Mouse (Mus musculus): ENCODE data around the gene Nme3. TPM values are rescaled to one million over a fixed set of nuclear protein-coding genes. Genes with fewer than 3 reads are reported as not detected.

Nme3 gene
- polyA plus RNA-seq, 1 experiment from 2014 or later = 49.7 TPM

GRCm38 (mm10) chr17:24894995-24895547 lies 1.2 kb upstream of the Nme3 start, which contains the start of the genes Eme2 and Mrps34:
Gene Eme2, minus strand, starts transcription at chr17:24895087.
Gene Mrps34, plus strand, starts transcription at chr17:24895116.
- H3K36me3 ChIP-seq (ENCODE audit: control insufficient read depth, insufficient read depth, low read length) = peaks cover 16% of the 10 kb centered on the region
- peaks cover 5% of the 10 kb centered on the region; the same call in 1 of the 2 replicates for H3K4me1 ChIP-seq (replicated peaks; ENCODE audit: control insufficient read depth, insufficient read depth, low read length)
- DNase-seq (ENCODE audit: low spot score) (peak; percentile 91), ATAC-seq (ENCODE audit: low FRiP score) (peak; percentile 56)
- no peaks in the 10 kb centered on the region for H3K27me3 ChIP-seq (ENCODE audit: control insufficient read depth, insufficient read depth, low read length)
- under 1% methylated on average over 62 of the region's 62 CpGs for WGBS
- peak within 1 kb of the TSS; percentile 87 for H3K9ac ChIP-seq (ENCODE audit: low read depth, low read length)
- peak within 1 kb of the TSS; percentile 78 for H3K27ac ChIP-seq (ENCODE audit: low read depth, low read length)
- H3K4me3 ChIP-seq (ENCODE audit: low read depth, low read length) = peak within 1 kb of the TSS; percentile 82
- peak within 1 kb of the TSS; percentile 77 for H3K4me2 ChIP-seq (replicated peaks; ENCODE audit: low read depth, low read length)
- H3K9me3 ChIP-seq (ENCODE audit: control insufficient read depth, low read length) = no peaks in the 10 kb centered on the region

DNA sequence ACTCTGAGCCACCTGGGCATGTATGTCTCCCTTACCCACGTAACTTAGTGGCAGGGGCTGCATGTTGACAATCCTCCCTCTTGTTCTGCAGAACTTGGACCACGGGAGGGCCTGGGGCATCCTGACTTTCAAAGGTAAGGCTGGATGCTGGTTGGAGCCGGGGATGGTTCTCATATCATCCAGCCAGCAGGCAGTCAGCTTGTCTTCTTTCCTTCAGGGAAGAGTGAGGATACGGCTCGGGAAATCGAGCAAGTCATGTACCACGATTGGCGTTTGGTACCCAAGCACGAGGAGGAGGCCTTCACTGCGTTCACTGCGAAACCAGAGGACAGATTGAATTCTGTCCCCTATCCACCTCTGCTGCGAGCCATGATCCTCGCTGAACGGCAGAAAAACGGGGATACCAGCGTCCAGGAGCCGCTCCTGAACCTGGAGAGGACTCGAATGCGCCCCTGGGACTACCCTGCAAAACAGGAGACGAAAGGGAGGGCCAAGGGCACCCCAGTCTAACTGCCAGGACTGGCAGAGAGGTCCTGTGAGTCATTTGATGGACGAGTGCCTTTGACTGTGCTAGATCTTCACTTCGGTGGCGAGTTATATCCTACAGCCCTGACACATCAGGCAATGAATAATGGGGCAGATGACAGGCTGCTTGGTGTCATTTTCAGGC lies 594 bp upstream of the Nme3 start:
- H3K27ac ChIP-seq (ENCODE audit: low read depth, low read length) = peak overlapping the region; percentile 78
- H3K4me3 ChIP-seq (ENCODE audit: low read depth, low read length) = peak overlapping the region; percentile 82
- H3K9ac ChIP-seq (ENCODE audit: low read depth, low read length) = peak overlapping the region; percentile 87
- H3K4me1 ChIP-seq (replicated peaks; ENCODE audit: control insufficient read depth, insufficient read depth, low read length) = peaks cover 5% of the 10 kb centered on the region; the same call in 1 of the 2 replicates
- peaks cover 21% of the 10 kb centered on the region for H3K36me3 ChIP-seq (ENCODE audit: control insufficient read depth, insufficient read depth, low read length)
- H3K27me3 ChIP-seq (ENCODE audit: control insufficient read depth, insufficient read depth, low read length) = no peaks in the 10 kb centered on the region
- DNase-seq (ENCODE audit: low spot score) (no peak), ATAC-seq (ENCODE audit: low FRiP score) (no peak)
- no peaks in the 10 kb centered on the region for H3K9me3 ChIP-seq (ENCODE audit: control insufficient read depth, low read length)
- peak overlapping the region; percentile 77 for H3K4me2 ChIP-seq (replicated peaks; ENCODE audit: low read depth, low read length)
- 12% methylated on average over 23 of the region's 23 CpGs for WGBS

DNA sequence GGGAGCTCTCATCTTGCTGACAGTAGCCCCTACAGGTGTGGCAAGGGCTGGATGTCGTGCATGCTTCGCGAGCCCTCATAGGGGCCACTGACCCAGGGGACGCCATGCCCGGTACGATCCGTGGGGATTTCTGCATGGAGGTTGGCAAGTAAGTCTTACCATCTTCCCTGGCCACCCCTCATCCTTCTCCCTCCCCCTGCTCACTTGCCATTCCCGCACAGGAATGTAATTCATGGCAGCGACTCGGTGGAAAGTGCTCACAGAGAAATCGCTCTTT lies 631 bp downstream of the Nme3 start:
- Histone ChIP-seq H3K36me3 (ENCODE audit: control insufficient read depth, insufficient read depth, low read length) (peaks cover 30% of the 10 kb centered on the region), H3K9ac (ENCODE audit: low read depth, low read length) (peak overlapping the region; percentile 86), H3K27ac (ENCODE audit: low read depth, low read length) (peak overlapping the region; percentile 76), H3K4me1 (replicated peaks; ENCODE audit: control insufficient read depth, insufficient read depth, low read length) (peaks cover 5% of the 10 kb centered on the region; the same call in 1 of the 2 replicates), H3K4me2 (replicated peaks; ENCODE audit: low read depth, low read length) (peak overlapping the region; percentile 77), H3K9me3 (ENCODE audit: control insufficient read depth, low read length) (no peaks in the 10 kb centered on the region), H3K4me3 (ENCODE audit: low read depth, low read length) (peak overlapping the region; percentile 82), H3K27me3 (ENCODE audit: control insufficient read depth, insufficient read depth, low read length) (no peaks in the 10 kb centered on the region)
- 42% methylated on average over 11 of the region's 11 CpGs for WGBS
- no peak for DNase-seq (ENCODE audit: low spot score)
- no peak for ATAC-seq (ENCODE audit: low FRiP score)

DNA sequence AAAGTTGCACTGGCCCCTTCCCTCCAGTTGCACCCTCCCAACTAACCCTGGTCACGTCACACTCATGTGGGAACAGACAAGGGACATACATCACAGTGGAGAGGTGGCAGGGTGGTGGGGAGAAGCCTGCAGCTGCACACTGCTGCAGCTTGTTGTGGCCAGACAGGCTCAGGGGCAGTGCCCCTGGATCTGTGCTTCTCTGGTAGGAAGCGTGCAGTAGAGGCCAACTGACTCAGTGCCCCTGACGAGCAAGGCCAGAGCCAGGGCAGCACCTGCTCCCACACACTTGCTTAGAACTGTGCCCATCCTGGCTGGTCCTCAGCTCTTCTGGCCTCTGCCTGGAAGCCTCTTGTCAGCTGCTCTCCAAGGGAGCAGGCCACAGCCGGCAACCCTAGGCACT lies 1.3 kb downstream of the Nme3 start:
- Histone ChIP-seq H3K4me3 (ENCODE audit: low read depth, low read length) (peak overlapping the region; percentile 82; the same call in 1 of the 2 replicates), H3K27me3 (ENCODE audit: control insufficient read depth, insufficient read depth, low read length) (no peaks in the 10 kb centered on the region), H3K9me3 (ENCODE audit: control insufficient read depth, low read length) (no peaks in the 10 kb centered on the region), H3K4me2 (replicated peaks; ENCODE audit: low read depth, low read length) (no peak overlapping the region), H3K27ac (ENCODE audit: low read depth, low read length) (no peak overlapping the region), H3K4me1 (replicated peaks; ENCODE audit: control insufficient read depth, insufficient read depth, low read length) (peaks cover 5% of the 10 kb centered on the region; the same call in 1 of the 2 replicates), H3K9ac (ENCODE audit: low read depth, low read length) (peak overlapping the region; percentile 86; the same call in 1 of the 2 replicates), H3K36me3 (ENCODE audit: control insufficient read depth, insufficient read depth, low read length) (peaks cover 33% of the 10 kb centered on the region)
- WGBS = 75% methylated on average over 4 of the region's 4 CpGs
- DNase-seq (ENCODE audit: low spot score) (no peak), ATAC-seq (ENCODE audit: low FRiP score) (no peak)

DNA sequence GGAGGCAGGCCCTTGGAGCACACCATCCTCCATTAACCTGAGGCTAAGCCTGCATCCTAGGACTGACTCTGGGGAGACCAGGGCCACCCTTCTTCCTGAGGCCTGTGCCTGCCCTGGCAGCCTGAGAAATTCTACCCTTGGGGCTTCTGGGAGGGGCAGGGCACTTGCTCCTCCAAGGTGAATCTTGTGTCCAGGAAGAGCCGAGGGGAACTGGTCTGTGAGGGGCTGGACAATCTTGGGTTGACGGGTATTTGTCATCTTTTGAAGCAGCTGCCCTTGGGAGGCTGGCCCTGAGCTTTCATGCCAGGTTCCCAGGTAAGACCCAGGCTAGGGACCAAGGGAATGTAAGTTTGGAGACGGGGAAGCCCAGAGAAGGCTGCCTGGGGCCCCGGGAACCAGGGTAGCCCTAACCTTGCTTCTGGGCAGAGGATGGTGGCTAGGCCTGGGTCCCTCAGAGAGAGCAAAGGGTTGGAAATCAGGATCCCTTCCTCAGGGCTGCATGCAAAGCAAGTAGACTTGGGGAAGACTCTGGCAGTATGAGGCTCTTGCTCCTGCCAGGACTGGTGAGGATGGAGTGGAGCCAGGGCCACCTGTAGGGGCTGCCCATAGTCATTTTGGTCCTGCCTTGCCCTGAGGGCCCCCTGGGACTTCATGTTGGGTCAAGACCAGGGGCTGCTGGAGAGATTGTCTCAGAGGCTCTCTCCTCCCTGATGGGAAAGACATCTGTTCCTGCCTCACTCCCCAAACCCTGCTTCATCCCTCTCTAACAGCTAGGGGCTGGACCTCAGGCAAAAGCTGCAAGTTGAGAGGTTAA lies 1.9 kb downstream of the Nme3 start:
- Histone ChIP-seq H3K9me3 (ENCODE audit: control insufficient read depth, low read length) (no peaks in the 10 kb centered on the region), H3K4me3 (ENCODE audit: low read depth, low read length) (no peak overlapping the region), H3K36me3 (ENCODE audit: control insufficient read depth, insufficient read depth, low read length) (peaks cover 33% of the 10 kb centered on the region), H3K9ac (ENCODE audit: low read depth, low read length) (no peak overlapping the region), H3K4me1 (replicated peaks; ENCODE audit: control insufficient read depth, insufficient read depth, low read length) (peaks cover 5% of the 10 kb centered on the region; the same call in 1 of the 2 replicates), H3K4me2 (replicated peaks; ENCODE audit: low read depth, low read length) (no peak overlapping the region), H3K27me3 (ENCODE audit: control insufficient read depth, insufficient read depth, low read length) (no peaks in the 10 kb centered on the region), H3K27ac (ENCODE audit: low read depth, low read length) (0 out of 2 replicates have a peak overlapping the region, but pooled peaks have one; percentile 6)
- 87% methylated on average over 4 of the region's 4 CpGs for WGBS
- ATAC-seq (ENCODE audit: low FRiP score) (no peak), DNase-seq (ENCODE audit: low spot score) (no peak)

DNA sequence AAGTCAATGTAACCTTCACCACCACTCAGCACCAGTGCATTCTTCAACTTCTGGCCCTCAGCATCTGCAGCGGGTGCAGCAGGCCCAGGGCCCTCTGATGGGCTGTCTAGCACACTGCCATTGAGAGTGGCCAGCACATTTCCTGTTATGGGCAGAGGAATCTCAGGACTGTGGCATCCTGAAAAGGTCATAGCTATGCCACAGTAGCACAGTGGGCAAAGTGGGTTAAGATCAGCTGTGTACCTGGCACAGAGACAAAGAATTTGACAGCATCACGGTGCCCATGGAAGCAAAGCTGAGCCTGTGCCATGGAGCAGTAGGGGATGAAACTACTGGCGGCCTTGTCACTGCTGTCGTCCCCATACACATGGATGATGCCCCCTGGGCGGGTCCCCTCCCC lies 2.9 kb downstream of the Nme3 start:
- WGBS = 88% methylated on average over 5 of the region's 5 CpGs
- Histone ChIP-seq H3K4me2 (replicated peaks; ENCODE audit: low read depth, low read length) (no peak overlapping the region), H3K9me3 (ENCODE audit: control insufficient read depth, low read length) (no peaks in the 10 kb centered on the region), H3K27ac (ENCODE audit: low read depth, low read length) (no peak overlapping the region), H3K9ac (ENCODE audit: low read depth, low read length) (no peak overlapping the region), H3K4me1 (replicated peaks; ENCODE audit: control insufficient read depth, insufficient read depth, low read length) (peaks cover 5% of the 10 kb centered on the region; the same call in 1 of the 2 replicates), H3K4me3 (ENCODE audit: low read depth, low read length) (no peak overlapping the region), H3K36me3 (ENCODE audit: control insufficient read depth, insufficient read depth, low read length) (peaks cover 33% of the 10 kb centered on the region), H3K27me3 (ENCODE audit: control insufficient read depth, insufficient read depth, low read length) (no peaks in the 10 kb centered on the region)
- ATAC-seq (ENCODE audit: low FRiP score) (no peak), DNase-seq (ENCODE audit: low spot score) (no peak)

DNA sequence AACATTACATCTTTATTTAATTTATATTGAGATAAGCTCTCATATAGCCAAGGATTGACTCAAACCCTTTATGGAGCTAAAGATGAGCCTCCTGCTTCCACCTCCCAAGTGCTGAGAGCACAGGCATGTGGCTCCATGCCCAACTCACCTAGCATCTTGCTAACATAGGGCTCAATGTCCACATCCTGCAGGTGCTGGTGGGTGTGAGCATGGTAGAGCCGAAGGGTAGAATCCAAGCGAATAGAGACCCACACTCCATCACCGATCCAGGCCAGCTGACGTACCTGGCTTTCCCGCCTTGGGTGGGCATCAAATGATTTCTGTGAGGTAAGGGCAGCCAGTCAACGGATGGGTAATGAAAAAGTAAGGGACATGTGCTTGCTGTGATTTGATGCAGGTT lies 3.7 kb downstream of the Nme3 start:
- peaks cover 34% of the 10 kb centered on the region for H3K36me3 ChIP-seq (ENCODE audit: control insufficient read depth, insufficient read depth, low read length)
- no peak for ATAC-seq (ENCODE audit: low FRiP score)
- peaks cover 5% of the 10 kb centered on the region; the same call in 1 of the 2 replicates for H3K4me1 ChIP-seq (replicated peaks; ENCODE audit: control insufficient read depth, insufficient read depth, low read length)
- H3K9me3 ChIP-seq (ENCODE audit: control insufficient read depth, low read length) = no peaks in the 10 kb centered on the region
- WGBS = 93% methylated on average over 6 of the region's 6 CpGs
- no peak for DNase-seq (ENCODE audit: low spot score)
- H3K27me3 ChIP-seq (ENCODE audit: control insufficient read depth, insufficient read depth, low read length) = no peaks in the 10 kb centered on the region
- no peak overlapping the region for H3K9ac ChIP-seq (ENCODE audit: low read depth, low read length)
- no peak overlapping the region for H3K4me3 ChIP-seq (ENCODE audit: low read depth, low read length)
- H3K4me2 ChIP-seq (replicated peaks; ENCODE audit: low read depth, low read length) = no peak overlapping the region
- H3K27ac ChIP-seq (ENCODE audit: low read depth, low read length) = no peak overlapping the region

DNA sequence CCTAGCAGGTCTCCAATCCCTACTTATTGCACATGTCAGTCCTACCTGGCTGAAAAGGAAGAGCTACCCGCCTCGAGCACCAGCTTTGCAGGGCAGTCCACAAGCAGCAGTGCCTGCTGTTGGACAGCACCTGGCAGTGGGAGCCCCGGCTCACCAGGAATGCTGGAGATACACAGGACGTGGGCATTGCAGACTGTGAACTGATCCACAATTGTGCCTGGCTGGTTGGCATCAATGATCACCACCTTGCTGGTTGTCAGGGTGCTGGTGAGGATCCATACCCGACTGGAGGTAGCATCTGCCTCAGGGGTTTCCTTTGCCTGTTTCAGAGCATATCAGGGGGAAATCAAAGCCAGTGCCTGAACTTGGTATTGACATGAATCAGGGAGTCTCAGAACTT lies 5.8 kb downstream of the Nme3 start:
- peaks cover 44% of the 10 kb centered on the region for H3K36me3 ChIP-seq (ENCODE audit: control insufficient read depth, insufficient read depth, low read length)
- no peak for DNase-seq (ENCODE audit: low spot score)
- 91% methylated on average over 5 of the region's 5 CpGs for WGBS
- no peaks in the 10 kb centered on the region for H3K9me3 ChIP-seq (ENCODE audit: control insufficient read depth, low read length)
- ATAC-seq (ENCODE audit: low FRiP score) = no peak
- peaks cover 2% of the 10 kb centered on the region; the same call in 1 of the 2 replicates for H3K4me1 ChIP-seq (replicated peaks; ENCODE audit: control insufficient read depth, insufficient read depth, low read length)
- no peak overlapping the region for H3K27ac ChIP-seq (ENCODE audit: low read depth, low read length)
- H3K4me3 ChIP-seq (ENCODE audit: low read depth, low read length) = no peak overlapping the region
- H3K4me2 ChIP-seq (replicated peaks; ENCODE audit: low read depth, low read length) = no peak overlapping the region
- H3K27me3 ChIP-seq (ENCODE audit: control insufficient read depth, insufficient read depth, low read length) = no peaks in the 10 kb centered on the region
- no peak overlapping the region for H3K9ac ChIP-seq (ENCODE audit: low read depth, low read length)
